Mouse (Mus musculus): ENCODE measurements at regions not wholly inside any gene's neighbourhood (a gene's known extent, or its start where the extent isn't known, plus 50 kb on each side); places are given as distances from the start of the nearest gene placed in this dataset.

- TF ChIP-seq CTCF (IDR thresholded peaks at IDR 0.05; ENCODE audit: low read depth): no peak
- TF ChIP-seq EP300 (IDR thresholded peaks at IDR 0.05; ENCODE audit: low read depth): no peak
Observed at GRCm38 (mm10) chr2:46525223-46525622, 1408.0 kb upstream of the Zeb2 start.
